Mouse (Mus musculus) frontal cortex, postnatal 36 days (tissue): ENCODE data around the gene Rufy2.
A peak's percentile ranks its signal among the peaks of the same experiment; 100 is the strongest.

Experiments used
- DNase-seq, 2 experiments: peaks; one replicate each; pipeline ENCODE4 v3.0.0; 2022; ENCODE audit warnings: low spot score in 2 of 2

Rufy2 gene

DNA sequence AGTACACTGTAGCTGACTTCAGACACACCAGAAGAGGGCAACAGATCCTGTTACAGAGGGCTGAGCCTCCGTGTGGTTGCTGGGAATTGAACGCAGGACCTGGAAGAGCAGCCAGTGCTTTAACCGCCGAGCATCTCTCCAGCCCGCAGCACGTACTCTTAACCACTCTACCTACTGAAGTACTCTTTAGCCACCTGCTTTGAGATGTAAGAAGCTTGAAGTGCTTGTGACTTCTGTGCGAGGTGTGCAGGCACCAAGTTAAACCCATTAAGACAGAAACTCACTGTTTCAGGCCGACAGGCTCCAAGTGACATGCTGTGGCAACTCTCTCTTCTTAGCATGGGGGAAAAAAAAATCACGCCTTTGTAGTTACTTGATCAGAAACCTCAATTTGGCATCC, 34.1 kb downstream of the Rufy2 start:
- no peak for DNase-seq

DNA sequence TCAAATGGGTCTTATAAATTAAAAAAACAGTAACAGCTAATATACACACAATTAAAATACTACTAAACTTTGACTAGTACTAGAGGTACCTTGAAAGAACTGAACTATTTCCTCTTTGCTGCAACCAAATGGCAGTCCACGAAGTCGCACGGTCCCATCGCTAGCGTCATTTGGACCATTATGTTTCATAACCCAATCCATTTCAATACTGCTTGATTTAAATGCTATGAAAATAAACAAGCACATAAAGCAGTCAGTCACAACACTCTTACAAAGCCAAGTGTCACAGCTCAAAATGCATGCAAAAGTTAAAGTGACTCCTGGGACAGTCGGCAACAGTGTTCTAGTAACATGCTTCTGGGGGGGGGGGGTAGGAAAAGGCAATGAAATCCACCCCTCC, 39.3 kb downstream of the Rufy2 start:
- DNase-seq: no peak

DNA sequence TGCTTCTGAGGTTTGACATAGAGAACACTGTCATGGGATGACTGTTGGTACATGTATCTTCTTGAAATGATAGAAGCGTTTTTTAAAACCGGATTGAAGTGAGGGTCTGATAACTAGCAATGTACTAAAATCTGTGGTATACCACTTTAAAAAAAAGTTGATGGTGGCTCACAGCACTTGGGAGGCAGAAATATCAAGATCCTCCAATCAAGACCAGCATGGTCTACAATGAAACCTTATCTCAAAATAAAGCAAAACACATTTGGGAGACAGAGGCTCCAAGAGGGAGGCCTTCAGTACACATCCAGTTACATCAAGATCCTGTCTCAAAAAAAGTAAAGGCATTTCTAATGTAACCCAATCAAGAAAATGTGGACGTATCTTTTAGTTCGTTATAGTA, 41.7 kb downstream of the Rufy2 start:
- no peak for DNase-seq

- no peak for DNase-seq
Measured at GRCm38 (mm10) chr10:63022541-63023120, 42.6 kb downstream of the Rufy2 start.

- DNase-seq: peak; percentile 61 to 66
Measured at GRCm38 (mm10) chr10:63023121-63023748, 43.2 kb downstream of the Rufy2 start.

DNA sequence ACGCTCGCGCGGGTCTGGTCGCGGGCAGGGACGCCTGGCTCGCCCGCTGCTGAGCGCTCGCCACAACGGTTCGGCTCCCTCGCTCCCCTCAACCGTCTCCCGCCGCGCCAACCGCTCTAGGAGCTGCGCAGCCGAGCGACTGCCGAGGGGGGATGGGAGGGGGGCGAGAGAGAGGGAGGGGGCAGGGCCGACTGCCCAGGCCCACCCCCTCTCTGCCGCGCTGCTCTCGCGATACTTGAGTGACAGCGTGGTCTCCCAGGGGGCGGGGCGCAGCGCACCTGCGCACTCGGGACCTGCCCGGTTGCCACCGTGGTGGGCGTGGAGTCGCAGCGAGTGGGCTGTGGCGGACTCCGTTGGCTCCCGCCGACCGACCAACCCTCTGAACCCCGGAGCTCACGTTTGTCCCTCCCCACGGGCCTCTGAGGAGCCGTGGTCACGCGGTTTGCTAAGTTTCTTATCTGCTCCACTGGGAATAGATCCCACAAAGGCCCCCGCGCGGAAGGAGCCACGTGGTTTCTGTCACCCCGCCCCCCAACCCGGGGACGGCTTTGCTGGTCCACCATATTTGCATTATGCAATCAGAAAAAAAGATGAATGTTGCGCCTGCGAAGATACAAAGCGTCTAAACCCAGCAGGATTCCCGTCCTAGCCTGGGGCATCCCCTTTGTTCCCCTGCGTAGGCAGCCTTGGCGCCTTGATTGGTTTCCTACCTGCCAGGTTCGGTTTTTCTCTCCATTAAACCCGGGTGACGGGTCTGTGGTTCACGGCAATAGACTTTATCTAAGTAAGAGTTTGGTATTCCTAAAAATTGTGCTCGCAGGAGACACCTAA, 43.9 kb downstream of the Rufy2 start, which contains the start of the genes Hnrnph3 and Pbld2:
Gene Hnrnph3 (minus strand): TSS at position 469 of the 831 bp plus-strand sequence.
Gene Pbld2 (plus strand): TSS at position 567 of the 831 bp plus-strand sequence.
- peak; percentile 99 for DNase-seq

- DNase-seq: no peak
Measured at GRCm38 (mm10) chr10:63024580-63024910, 44.5 kb downstream of the Rufy2 start.

DNA sequence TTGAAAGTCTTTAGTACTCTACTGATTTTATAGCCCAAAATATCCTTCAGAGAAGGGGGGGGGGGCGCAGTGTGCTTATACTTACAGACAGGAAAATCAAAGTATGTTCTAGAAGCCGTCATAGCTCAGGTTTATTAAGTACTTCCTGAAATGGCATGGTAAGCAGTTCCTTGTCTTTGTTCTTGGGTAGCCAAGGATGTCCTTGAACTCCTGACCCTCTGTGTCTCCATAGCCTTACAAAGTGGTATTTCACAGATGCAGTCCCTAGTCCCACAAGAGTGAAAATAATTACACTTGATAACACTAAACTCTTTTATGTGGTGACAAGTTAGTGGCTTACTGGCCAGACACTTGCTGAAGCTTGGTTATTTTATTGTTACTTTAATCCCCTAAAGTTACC, 45.0 kb downstream of the Rufy2 start:
- no peak for DNase-seq

DNA sequence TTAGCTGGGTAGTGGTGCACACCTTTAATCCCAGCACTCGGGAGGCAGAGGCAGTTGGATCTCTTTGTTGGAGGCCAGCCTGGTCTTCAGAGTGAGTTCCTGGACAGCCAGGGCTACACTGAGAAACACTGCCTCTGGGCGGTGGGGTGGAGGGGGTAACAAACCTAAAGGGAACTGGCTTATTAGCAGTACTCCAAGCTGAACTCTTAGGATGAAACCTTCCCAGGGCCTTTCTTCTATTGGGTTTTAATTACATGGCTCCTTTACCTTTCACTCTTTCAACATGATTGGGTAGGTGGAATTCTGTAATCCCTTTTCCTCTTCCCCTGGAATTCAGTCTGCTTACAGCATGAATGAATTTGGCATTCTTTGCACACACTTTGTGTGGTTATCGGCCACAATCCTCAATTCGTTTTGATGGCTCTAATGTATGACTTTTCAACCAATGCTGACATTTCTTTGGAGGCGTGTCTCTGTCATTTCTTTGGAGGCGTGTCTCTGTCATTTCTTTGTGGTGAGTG, 45.5 kb downstream of the Rufy2 start:
- no peak for DNase-seq

DNA sequence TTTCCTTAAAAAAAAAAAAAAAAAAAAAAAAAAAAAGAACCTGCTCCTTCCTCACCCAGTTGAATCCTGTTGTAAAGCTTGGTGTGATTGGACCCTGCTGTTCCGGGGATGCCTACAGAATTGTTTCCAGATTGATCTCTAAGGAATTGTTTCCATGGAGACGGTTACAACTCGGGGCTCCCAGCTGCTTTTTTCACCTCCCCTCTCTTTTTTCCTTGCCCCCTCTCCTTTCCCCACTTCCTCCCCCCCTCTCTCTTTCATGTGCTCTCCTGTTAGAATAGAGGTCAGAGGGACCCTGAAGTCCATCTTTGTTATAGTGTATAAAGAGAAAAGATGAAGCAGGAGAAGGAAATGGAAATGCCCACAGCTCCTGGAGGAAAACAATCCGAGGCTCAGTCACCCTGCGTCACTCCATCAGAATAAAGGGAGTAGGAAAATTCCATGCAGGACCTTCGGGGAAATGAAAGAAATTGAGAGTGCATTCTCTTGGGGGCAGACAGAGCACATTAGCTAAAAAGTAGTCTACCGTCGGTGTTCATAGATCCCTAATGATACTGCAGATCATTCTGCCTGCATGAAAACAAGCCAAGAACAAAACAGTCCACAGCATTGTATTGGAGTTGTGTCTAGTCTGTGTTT, 46.3 kb downstream of the Rufy2 start:
- no peak for DNase-seq

DNA sequence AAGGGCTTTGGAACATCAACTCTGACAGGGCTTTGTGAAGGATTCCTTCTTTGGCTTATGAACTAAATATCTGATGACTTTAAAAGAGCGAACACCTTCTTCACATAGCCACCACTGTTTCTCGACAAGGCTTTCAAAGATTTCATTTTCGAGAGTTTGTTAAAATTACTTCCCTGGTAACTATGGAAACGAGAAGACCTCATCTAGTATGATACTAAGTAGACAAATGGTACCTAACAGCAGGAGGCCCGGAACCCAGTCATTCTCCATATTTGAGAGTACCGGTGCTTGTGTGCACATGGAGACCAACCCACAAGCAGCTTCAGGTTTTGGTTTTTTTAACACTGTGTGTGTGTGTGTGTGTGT, 46.8 kb downstream of the Rufy2 start:
- no peak for DNase-seq

DNA sequence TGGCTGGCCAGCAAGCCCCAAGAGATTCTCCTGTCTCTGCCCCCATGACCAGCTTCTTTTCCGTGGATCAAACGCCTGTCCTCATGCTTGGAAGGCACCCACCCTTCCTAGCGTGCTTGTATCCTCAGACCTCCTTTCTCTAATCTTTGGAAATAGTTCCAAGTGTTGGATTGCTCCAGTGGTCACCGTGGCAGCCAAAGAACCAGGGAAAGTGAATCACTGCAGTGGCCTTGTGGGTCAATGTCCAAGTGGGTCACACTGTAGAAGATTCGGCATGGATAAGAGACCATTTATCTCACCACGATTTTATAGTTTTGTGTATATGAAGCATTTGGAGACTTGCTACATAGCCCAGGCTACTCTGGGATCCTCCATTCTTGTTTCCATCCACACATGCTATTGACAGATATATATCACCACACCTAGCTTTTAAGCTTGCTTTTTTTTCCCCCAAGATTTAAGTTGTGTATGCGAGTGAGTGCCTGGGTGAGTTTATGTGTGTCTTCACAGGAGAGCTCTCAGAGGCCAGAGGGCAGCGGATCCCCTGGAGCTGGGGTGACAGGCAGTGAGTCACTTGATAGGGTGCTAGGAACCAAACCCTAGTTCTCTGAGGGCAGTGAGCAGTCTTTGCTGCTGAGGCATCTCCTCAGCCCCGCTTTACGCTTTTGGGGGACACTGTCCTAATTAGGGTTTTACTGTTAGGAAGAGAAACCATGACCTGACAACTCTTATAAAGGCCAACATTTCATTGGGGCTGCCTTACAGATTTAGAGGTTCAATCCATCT, 47.5 kb downstream of the Rufy2 start:
- DNase-seq: no peak

DNA sequence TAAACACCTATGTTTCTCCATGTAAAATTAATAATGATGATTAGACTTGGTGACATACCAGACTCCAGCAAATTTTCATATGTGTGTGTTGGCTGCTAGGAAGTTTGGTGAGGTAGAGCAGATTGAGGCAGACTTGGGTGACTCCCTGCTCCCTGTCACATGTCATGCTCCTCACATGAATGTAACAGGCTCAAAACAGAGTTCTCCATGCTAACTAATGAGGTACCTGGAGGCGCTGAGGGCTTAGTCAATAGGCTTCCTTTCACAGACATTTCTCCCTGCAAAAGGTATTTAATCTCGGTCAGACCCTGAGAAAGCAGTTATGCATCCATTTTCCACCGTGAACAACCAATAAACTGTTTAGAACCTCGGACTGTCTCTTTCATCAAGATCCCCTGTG, 48.4 kb downstream of the Rufy2 start:
- DNase-seq: no peak

GRCm38 (mm10) chr10:63032267-63032666, 52.2 kb downstream of the Rufy2 start:
- DNase-seq: no peak

- no peak for DNase-seq
Measured at GRCm38 (mm10) chr10:63032956-63033355, 52.9 kb downstream of the Rufy2 start.

DNA sequence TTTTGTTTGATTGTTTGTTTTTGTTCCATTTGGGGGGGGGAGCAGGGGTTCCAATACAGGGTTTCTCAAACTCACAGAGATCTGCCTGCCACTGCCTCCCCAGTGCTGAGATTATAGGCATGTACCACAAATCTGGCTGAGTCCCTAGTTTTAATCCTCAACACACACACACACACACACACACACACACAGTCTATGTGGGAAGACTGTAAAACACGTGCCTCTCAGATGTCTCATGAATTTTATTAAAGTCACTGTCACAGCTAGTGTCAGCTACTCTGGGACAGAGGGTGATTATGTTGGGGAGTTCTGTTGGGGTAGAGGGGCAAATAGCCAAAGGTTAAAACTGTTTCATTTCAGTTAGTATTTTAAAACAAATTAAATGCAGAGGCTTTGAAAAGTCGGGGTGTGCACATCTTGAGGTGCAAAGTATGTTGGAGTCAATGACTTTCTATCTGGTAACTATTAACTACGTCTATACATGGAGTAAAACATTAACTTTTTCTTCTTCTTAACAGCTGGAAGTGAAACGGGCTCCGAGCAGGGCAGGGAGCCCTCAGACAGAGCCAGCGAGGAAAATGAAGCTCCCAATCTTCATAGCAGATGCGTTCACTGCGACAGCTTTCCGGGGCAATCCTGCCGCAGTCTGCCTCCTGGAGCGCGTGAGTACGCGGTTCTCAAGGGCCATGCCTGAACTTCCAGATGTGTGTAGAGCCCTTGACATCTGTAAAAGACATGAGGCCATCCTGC, 58.7 kb downstream of the Rufy2 start:
- DNase-seq: no peak

- no peak for DNase-seq
Measured at GRCm38 (mm10) chr10:63039867-63040628, 60.0 kb downstream of the Rufy2 start.

GRCm38 (mm10) chr10:63043154-63043553, 63.1 kb downstream of the Rufy2 start:
- no peak for DNase-seq

DNA sequence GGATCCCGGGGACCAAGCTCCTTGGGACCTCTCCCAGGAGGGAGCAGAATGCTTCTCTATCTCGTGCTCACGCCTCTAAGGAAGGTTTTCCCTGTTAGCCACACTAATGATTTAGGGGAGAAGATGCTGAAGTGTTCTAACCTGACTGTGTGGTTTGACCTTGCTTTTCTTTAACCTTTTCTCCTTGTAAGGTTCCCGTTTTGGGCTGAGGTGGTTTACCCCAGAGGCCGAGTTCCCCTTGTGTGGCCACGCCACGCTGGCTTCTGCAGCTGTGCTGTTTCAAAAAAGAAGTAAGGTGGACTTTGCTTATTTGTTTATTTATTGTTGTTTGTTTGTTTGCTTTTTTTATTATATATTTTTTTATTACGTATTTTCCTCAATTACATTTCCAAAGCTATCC, 67.7 kb downstream of the Rufy2 start:
- DNase-seq: no peak

GRCm38 (mm10) chr10:63049106-63049505, 69.1 kb downstream of the Rufy2 start:
- no peak for DNase-seq
